Mouse (Mus musculus) erythroblast, embryonic 14.5 days (primary cell): Measurements from ENCODE around the gene Panx2.

Source experiments
- GATA1 ChIP-seq: IDR thresholded peaks from 2 replicates; pipeline ENCODE4 v1.6.1; 2012; ENCODE audit warnings: low read length, inconsistent platforms, mixed read lengths
- TAL1 ChIP-seq: IDR thresholded peaks from 3 replicates; pipeline ENCODE4 v1.6.1; 2012; ENCODE audit warnings: low read length, inconsistent platforms, mixed read lengths

DNA sequence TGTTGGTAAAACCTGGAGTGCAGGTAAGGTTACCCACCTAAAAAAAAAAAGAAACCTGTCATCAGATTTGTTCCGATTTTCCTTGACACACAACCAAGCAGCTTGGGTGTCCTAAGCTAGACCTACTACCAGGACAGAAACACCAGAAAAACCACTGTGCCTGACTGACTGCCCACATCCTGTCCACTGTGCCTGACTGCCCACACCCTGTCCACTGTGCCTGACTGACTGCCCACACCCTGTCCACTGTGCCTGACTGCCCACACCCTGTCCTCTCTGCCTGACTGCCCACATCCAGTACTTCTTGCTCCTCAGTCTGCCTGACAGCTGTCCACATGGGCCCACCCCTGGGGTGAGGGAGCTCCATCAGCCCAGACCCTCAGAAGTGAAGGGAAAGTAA lies 47.4 kb downstream of the Panx2 start:
- TF ChIP-seq GATA1 (no peak), TAL1 (no peak)
